Mouse (Mus musculus): ENCODE measurements at regions not wholly inside any gene's neighbourhood (a gene's known extent, or its start where the extent isn't known, plus 50 kb on each side); places are given as distances from the start of the nearest gene placed in this dataset.

GRCm38 (mm10) chr12:54454606-54455005, 201.8 kb downstream of the Sptssa start:
- DNase-seq (ENCODE audit: low spot score in 2 of 2), result no peak

- DNase-seq (ENCODE audit: low spot score in 2 of 2), result no peak
Observed at GRCm38 (mm10) chr12:54453343-54453742, 203.0 kb downstream of the Sptssa start.

GRCm38 (mm10) chr12:54450369-54450768, 206.0 kb downstream of the Sptssa start:
- DNase-seq (ENCODE audit: low spot score in 2 of 2), result no peak

GRCm38 (mm10) chr12:54448221-54448620, 208.2 kb downstream of the Sptssa start:
- no peak for DNase-seq (ENCODE audit: low spot score in 2 of 2)

GRCm38 (mm10) chr12:54447354-54447753, 209.0 kb downstream of the Sptssa start:
- no peak for DNase-seq (ENCODE audit: low spot score in 2 of 2)

- DNase-seq (ENCODE audit: low spot score in 2 of 2), result no peak
Observed at GRCm38 (mm10) chr12:54446356-54446755, 210.0 kb downstream of the Sptssa start.

- no peak for DNase-seq (ENCODE audit: low spot score in 2 of 2)
Observed at GRCm38 (mm10) chr12:54444416-54444815, 212.0 kb downstream of the Sptssa start.

- DNase-seq (ENCODE audit: low spot score in 2 of 2), result no peak
Observed at GRCm38 (mm10) chr12:54443285-54443684, 213.1 kb downstream of the Sptssa start.

- DNase-seq (ENCODE audit: low spot score in 2 of 2), result no peak
Observed at GRCm38 (mm10) chr12:54442408-54442807, 214.0 kb downstream of the Sptssa start.

GRCm38 (mm10) chr12:54440851-54441593, 215.4 kb downstream of the Sptssa start:
- no peak for DNase-seq (ENCODE audit: low spot score in 2 of 2)

GRCm38 (mm10) chr12:54438793-54439192, 217.6 kb downstream of the Sptssa start:
- no peak for DNase-seq (ENCODE audit: low spot score in 2 of 2)

GRCm38 (mm10) chr12:54425236-54425635, 221.6 kb upstream of the Egln3 start:
- no peak for DNase-seq (ENCODE audit: low spot score in 2 of 2)

GRCm38 (mm10) chr12:54414829-54415228, 211.2 kb upstream of the Egln3 start:
- no peak for DNase-seq (ENCODE audit: low spot score in 2 of 2)

- DNase-seq (ENCODE audit: low spot score in 2 of 2), result no peak
Observed at GRCm38 (mm10) chr12:54414201-54414600, 210.5 kb upstream of the Egln3 start.

- no peak for DNase-seq (ENCODE audit: low spot score in 2 of 2)
Observed at GRCm38 (mm10) chr12:54410038-54410605, 206.5 kb upstream of the Egln3 start.

- DNase-seq (ENCODE audit: low spot score in 2 of 2), result no peak
Observed at GRCm38 (mm10) chr12:54408906-54409305, 205.2 kb upstream of the Egln3 start.

- no peak for DNase-seq (ENCODE audit: low spot score in 2 of 2)
Observed at GRCm38 (mm10) chr12:54407301-54407896, 203.7 kb upstream of the Egln3 start.

GRCm38 (mm10) chr12:54405066-54405465, 201.4 kb upstream of the Egln3 start:
- DNase-seq (ENCODE audit: low spot score in 2 of 2), result peak; percentile 45 to 70

- no peak for DNase-seq (ENCODE audit: low spot score in 2 of 2)
Observed at GRCm38 (mm10) chr12:54402591-54402990, 198.9 kb upstream of the Egln3 start.

GRCm38 (mm10) chr12:54401665-54402064, 198.0 kb upstream of the Egln3 start:
- no peak for DNase-seq (ENCODE audit: low spot score in 2 of 2)

GRCm38 (mm10) chr12:54400084-54400483, 196.4 kb upstream of the Egln3 start:
- DNase-seq (ENCODE audit: low spot score in 2 of 2), result no peak

- DNase-seq (ENCODE audit: low spot score in 2 of 2), result no peak
Observed at GRCm38 (mm10) chr12:54398080-54398479, 194.4 kb upstream of the Egln3 start.

- DNase-seq (ENCODE audit: low spot score in 2 of 2), result no peak
Observed at GRCm38 (mm10) chr12:54396952-54397351, 193.3 kb upstream of the Egln3 start.
